Mouse (Mus musculus) heart, embryonic 16.5 days (tissue): ENCODE measurements around the gene Mrps16. TPM values are rescaled to one million over a fixed set of nuclear protein-coding genes. Genes with fewer than 3 reads are reported as not detected.
A peak's percentile ranks its signal among the peaks of the same experiment; 100 is the strongest.

Experiments used
- ATAC-seq: fragments of 200-750 bp; cut with Nextera tagmentation; replicated peaks from 2 replicates; pipeline ENCODE4 v1.8.0; 2017; ENCODE audit warnings: moderate number of reproducible peaks; ENCODE audit not compliant: insufficient read depth, low FRiP score; ENCODE audit errors: extremely low read depth
- H3K27ac ChIP-seq: fragments of 300-500 bp; sonication (generic); 2 replicates; pipeline ENCODE4 v1.5.1; 2014; ENCODE audit warnings: mild to moderate bottlenecking, low read length, control low read depth, moderate library complexity
- H3K27me3 ChIP-seq: fragments of 300-500 bp; sonication (generic); 2 replicates; pipeline ENCODE4 v1.6.1; 2014; ENCODE audit warnings: low read length, mixed read lengths; ENCODE audit not compliant: control insufficient read depth, insufficient read depth
- H3K36me3 ChIP-seq: fragments of 300-500 bp; sonication (generic); 2 replicates; pipeline ENCODE4 v1.6.1; 2014; ENCODE audit not compliant: control insufficient read depth, insufficient read depth
- H3K4me1 ChIP-seq: fragments of 300-500 bp; sonication (generic); 2 replicates; pipeline ENCODE4 v1.6.1; 2014; ENCODE audit warnings: low read length, mixed read lengths; ENCODE audit not compliant: control insufficient read depth, insufficient read depth
- H3K4me2 ChIP-seq: fragments of 300-500 bp; sonication (generic); 2 replicates; pipeline ENCODE4 v1.6.1; 2014; ENCODE audit warnings: low read depth, mild to moderate bottlenecking, control low read depth, low read length
- H3K4me3 ChIP-seq: fragments of 300-500 bp; sonication (generic); 2 replicates; pipeline ENCODE4 v1.5.1; 2014; ENCODE audit warnings: mild to moderate bottlenecking, control low read depth, low read length
- H3K9ac ChIP-seq: fragments of 300-500 bp; sonication (generic); 2 replicates; pipeline ENCODE4 v1.6.1; 2014; ENCODE audit warnings: low read length, control low read depth
- H3K9me3 ChIP-seq: fragments of 300-500 bp; sonication (generic); replicated peaks from 2 replicates; pipeline ENCODE4 v1.6.1; 2016; ENCODE audit warnings: low read length; ENCODE audit not compliant: control insufficient read depth
- WGBS: fragments of 180-500 bp; shearing (Covaris S2); extraction: QIAGEN DNeasy Blood & Tissue Kit; methylation state at CpG from one replicate; pipeline ENCODE4 v1.1.7; 2014; 5-methylcytosine and 5-hydroxymethylcytosine counted together
- polyA plus RNA-seq: library from polyadenylated mRNA; unstranded; fragments of >200 nt; fragmentation: Nextera tagmentation; extraction: Ambion mirVana; gene quantifications from 2 replicates; pipeline ENCODE4 v1.2.1, GENCODE M21; 2015

Gene Mrps16
- polyA plus RNA-seq, 1 experiment from 2014 or later, result 93.5 TPM

DNA sequence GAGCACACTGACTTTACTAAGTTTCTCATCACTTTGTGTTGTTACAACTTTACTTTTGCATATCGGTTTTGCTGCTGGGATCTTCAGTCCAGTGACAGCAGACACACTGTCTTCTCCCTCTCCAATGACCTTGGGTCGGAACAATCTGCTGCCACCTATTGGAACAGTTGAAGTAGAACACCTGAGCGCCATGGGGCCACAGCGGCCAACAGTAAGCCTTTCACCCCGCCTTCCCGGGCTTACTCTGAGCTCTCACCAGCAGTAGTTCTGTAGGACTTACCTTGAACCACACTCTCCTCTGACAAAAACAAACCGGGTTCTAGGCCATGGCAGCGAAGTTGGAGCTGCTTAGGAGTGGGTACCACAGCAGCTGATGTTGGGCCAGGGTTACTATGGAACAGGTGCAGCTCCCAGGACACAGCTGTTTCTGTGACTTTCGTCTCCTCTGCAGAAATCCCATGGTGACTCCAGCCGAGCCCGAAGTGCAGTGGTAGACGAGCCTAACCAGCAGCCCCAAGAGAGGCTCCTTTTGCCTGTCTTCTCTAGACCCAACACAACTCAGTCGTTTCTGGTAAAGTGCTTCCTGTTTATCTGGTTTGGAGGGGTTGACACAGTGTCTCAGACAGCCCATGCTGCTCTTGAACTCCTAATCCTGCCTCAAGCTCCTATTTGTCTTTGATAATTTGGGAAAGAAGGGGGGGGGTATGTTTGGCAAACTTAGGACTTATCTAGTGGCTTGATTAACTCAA, 14.9 kb downstream of the Mrps16 start:
- Histone ChIP-seq H3K9me3 (no peaks in the 10 kb centered on the region), H3K27ac (peak overlapping the region; percentile 32; the same call in 1 of the 2 replicates), H3K4me3 (peak overlapping the region; percentile 3; the same call in 1 of the 2 replicates), H3K36me3 (peaks cover 29% of the 10 kb centered on the region; the same call in 1 of the 2 replicates), H3K4me1 (peaks cover 15% of the 10 kb centered on the region), H3K27me3 (no peaks in the 10 kb centered on the region), H3K4me2 (peak overlapping the region; percentile 36), H3K9ac (0 out of 2 replicates have a peak overlapping the region, but pooled peaks have one; percentile 26)
- peak; percentile 78 for ATAC-seq
- 28% methylated on average over 13 of the region's 13 CpGs for WGBS

DNA sequence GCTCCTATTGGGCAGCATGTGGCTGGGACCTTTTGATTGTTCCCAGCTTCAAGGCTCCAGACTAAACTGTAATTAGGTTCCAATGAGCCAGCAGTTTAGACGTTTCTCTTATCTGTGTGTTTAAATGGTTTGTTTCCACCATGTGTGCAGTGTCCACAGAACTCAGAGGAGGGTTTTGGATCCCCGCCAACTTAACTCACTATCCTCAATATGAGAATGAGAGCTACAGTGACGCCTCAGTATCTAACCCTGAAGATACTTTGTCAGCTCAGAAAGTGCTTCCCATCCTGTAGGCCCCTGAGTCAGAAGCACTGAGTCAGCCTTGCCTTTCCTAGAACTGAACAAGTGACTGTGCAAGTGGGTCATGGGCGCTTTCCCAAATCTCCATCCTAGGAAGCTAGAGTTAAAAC, 16.3 kb downstream of the Mrps16 start:
- Histone ChIP-seq H3K9ac (no peak overlapping the region), H3K36me3 (peaks cover 19% of the 10 kb centered on the region; the same call in 1 of the 2 replicates)

DNA sequence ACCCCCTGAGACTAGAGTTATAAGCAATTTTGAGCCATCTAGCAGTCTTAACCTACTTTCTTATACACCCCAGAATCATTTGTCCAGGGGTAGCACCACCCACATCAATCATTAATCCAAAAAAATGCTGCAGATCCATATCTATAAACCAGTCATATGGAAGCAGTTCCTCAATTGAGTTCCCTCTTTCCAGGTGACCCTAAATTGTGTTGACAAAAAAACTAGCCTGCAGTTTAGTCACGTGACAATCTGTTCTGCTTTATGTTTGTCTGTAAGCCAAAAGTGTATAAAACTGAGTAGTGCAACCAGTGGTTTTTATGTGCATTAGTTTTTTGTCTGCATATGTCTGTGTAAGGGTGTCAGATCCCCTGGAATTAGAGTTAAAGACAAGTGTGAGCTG, 21.6 kb downstream of the Mrps16 start:
- no peak overlapping the region for H3K27ac ChIP-seq
- H3K4me1 ChIP-seq, result peaks cover 4% of the 10 kb centered on the region
- WGBS, result 83% methylated on average over 1 of the region's 1 CpGs
- H3K9me3 ChIP-seq, result no peaks in the 10 kb centered on the region
- peaks cover 13% of the 10 kb centered on the region; the same call in 1 of the 2 replicates for H3K36me3 ChIP-seq
- H3K4me2 ChIP-seq, result no peak overlapping the region
- H3K9ac ChIP-seq, result no peak overlapping the region
- ATAC-seq, result no peak
- H3K27me3 ChIP-seq, result no peaks in the 10 kb centered on the region
- H3K4me3 ChIP-seq, result no peak overlapping the region

More for the DNA sequence above, 16.3 kb downstream of the Mrps16 start:
- Histone ChIP-seq H3K4me1 (peaks cover 15% of the 10 kb centered on the region), H3K9me3 (no peaks in the 10 kb centered on the region), H3K27me3 (no peaks in the 10 kb centered on the region), H3K4me2 (no peak overlapping the region), H3K4me3 (no peak overlapping the region), H3K27ac (peak overlapping the region; percentile 30)
- ATAC-seq, result peak; percentile 42; the same call in 1 of the 2 replicates
- 44% methylated on average over 4 of the region's 4 CpGs for WGBS

DNA sequence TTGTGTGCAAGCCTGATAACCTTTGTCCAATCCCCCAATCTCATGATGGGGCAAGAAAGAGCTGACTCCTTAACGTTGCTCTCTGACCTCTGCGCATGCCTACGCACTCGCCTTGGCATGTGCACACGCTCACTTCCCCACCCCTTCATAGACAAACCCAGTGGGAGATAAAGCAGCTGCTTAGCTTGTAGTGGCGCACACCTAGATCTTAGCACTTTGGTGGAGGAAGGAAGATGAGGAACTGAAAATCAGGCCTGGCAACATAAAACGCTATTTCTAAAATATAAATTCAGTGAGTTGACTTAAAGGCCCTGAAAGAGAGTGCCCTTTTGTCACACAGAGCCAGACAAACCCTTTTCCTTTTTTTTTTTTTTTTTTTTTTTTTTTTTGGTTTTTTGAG, 22.6 kb downstream of the Mrps16 start:
- no peaks in the 10 kb centered on the region for H3K27me3 ChIP-seq
- no peak overlapping the region for H3K9ac ChIP-seq
- H3K27ac ChIP-seq, result no peak overlapping the region
- no peak overlapping the region for H3K4me2 ChIP-seq
- peaks cover 9% of the 10 kb centered on the region; the same call in 1 of the 2 replicates for H3K36me3 ChIP-seq
- H3K4me1 ChIP-seq, result no peaks in the 10 kb centered on the region
- H3K9me3 ChIP-seq, result no peaks in the 10 kb centered on the region
- 79% methylated on average over 7 of the region's 7 CpGs for WGBS
- ATAC-seq, result no peak
- H3K4me3 ChIP-seq, result no peak overlapping the region

DNA sequence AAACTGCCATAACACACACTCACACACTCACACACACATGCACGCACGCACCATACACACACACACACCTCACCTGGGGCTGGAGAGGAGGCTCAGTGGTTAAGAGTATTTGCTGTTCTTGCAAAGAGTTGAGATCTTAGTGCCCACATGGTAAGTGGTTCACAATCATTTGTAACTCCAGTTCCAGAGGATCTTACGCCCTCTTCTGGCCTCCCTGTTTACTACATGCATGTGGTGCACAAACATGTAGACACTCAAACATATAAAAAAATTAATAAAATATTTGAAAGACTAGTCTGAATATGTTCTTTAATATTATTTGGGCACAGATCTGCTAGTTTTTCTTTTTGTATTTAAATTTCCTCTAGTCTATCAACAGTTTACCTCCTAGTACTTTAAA, 25.2 kb downstream of the Mrps16 start:
- WGBS, result 94% methylated on average over 3 of the region's 3 CpGs
- Histone ChIP-seq H3K27me3 (no peaks in the 10 kb centered on the region), H3K4me2 (no peak overlapping the region), H3K27ac (no peak overlapping the region), H3K36me3 (peaks cover 10% of the 10 kb centered on the region), H3K4me1 (no peaks in the 10 kb centered on the region), H3K4me3 (no peak overlapping the region), H3K9me3 (no peaks in the 10 kb centered on the region), H3K9ac (no peak overlapping the region)
- no peak for ATAC-seq

DNA sequence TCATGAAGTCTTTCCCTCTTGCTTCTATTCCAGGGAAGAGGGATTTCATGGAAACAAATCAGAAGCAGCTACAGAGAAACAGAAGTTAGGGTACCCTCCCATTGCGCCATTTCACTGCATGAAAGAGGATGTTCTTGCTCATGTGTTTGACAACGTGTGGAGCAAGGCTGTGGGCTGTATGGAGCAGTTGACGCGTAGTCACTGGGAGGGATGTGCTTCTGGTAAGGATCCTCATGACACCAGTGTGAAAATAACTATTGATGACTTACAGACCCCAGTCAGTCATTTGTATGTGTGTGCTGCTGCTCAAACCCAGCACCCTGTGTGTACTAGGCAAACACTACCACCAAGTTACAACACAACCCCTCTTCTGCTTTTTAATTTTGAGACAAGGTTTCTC, 30.2 kb downstream of the Mrps16 start:
- no peak overlapping the region for H3K4me2 ChIP-seq
- WGBS, result 86% methylated on average over 4 of the region's 4 CpGs

DNA sequence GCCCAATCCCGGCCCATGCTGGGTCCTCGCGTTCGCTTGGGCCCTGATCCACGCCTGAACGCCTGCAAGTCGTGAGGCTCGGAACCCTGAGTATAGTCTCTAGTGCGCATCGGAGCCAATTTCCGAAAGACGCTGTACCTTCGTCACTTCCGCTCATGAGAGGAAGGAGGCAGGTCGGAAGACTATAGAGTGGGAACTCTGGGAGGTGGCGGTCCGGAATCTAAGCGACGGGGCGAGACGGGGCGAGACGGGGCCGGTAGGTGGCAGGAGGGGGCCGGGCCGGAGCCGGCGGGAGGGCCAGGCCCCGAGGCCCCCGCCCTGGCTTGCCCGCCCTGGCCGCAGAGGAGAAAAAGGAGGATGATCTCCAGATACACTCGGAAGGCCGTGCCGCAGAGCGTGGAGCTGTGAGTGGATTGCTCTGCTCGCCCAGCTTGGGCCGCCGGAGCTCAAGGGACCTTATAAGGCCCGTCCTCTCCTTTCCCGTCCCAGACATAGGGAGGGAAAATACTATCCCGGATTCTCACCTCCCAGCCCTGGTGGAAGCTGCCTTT, 45.4 kb downstream of the Mrps16 start, which contains the start of the genes Ecd and Fam149b:
Gene Ecd (minus strand): TSS at position 131 of the 551 bp plus-strand sequence.
Gene Fam149b (plus strand): TSS at position 172 of the 551 bp plus-strand sequence.
- peak; percentile 98 for ATAC-seq

More for the DNA sequence above, 30.2 kb downstream of the Mrps16 start:
- Histone ChIP-seq H3K4me3 (no peak overlapping the region), H3K9me3 (no peaks in the 10 kb centered on the region), H3K27me3 (no peaks in the 10 kb centered on the region), H3K9ac (no peak overlapping the region), H3K27ac (no peak overlapping the region), H3K4me1 (no peaks in the 10 kb centered on the region), H3K36me3 (peaks cover 37% of the 10 kb centered on the region)
- ATAC-seq, result no peak

DNA sequence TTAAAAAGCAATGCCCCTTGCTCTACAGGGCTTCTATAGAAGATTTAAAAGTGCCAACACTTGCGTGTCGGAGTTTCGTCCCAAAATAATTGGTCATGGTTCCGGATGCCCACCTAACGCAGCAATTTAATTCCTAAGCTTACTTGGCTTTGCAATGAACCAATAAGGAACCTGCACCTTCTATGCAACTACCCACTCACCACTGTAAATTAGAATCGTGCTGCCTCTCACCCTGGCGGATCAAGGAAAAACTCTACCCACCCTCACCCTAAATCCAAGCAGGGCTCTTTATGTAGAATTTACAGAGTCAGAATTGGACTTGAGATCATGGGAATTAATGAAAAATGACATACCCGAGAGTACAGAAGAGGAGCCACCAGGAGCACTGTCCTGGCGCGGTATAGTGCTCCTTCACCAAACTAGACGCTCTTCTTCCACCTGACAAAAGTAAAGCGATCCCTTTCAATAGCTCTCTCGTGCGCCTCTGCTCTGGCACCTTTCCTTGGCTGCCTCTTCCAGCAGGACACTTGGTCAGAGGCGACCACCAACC, 45.9 kb downstream of the Mrps16 start:
- ATAC-seq, result peak; percentile 39; the same call in 1 of the 2 replicates
- peak overlapping the region; percentile 92 for H3K4me3 ChIP-seq
- 3% methylated on average over 15 of the region's 15 CpGs for WGBS

More for the DNA sequence above, 45.4 kb downstream of the Mrps16 start, which contains the start of the genes Ecd and Fam149b:
- Histone ChIP-seq H3K9me3 (no peaks in the 10 kb centered on the region), H3K9ac (peak within 1 kb of the TSS; percentile 97), H3K4me3 (peak within 1 kb of the TSS; percentile 92), H3K36me3 (peaks cover 8% of the 10 kb centered on the region; the same call in 1 of the 2 replicates), H3K27me3 (no peaks in the 10 kb centered on the region), H3K4me2 (peak within 1 kb of the TSS; percentile 93), H3K27ac (peak within 1 kb of the TSS; percentile 96), H3K4me1 (peaks cover 9% of the 10 kb centered on the region; the same call in 1 of the 2 replicates)
- WGBS, result under 1% methylated on average over 42 of the region's 42 CpGs

More for the DNA sequence above, 45.9 kb downstream of the Mrps16 start:
- H3K27me3 ChIP-seq, result no peaks in the 10 kb centered on the region
- peak overlapping the region; percentile 90 for H3K9ac ChIP-seq
- H3K9me3 ChIP-seq, result no peaks in the 10 kb centered on the region
- H3K36me3 ChIP-seq, result peaks cover 3% of the 10 kb centered on the region; the same call in 1 of the 2 replicates
- H3K4me1 ChIP-seq, result peaks cover 9% of the 10 kb centered on the region; the same call in 1 of the 2 replicates
- H3K27ac ChIP-seq, result peak overlapping the region; percentile 83
- H3K4me2 ChIP-seq, result peak overlapping the region; percentile 93
